Mouse (Mus musculus) T-cell, adult 66 days (primary cell): ENCODE results near the gene Ssc4d. TPM values are rescaled to one million over a fixed set of nuclear protein-coding genes. Genes with fewer than 3 reads are reported as not detected.

ENCODE experiments used
- total RNA-seq, 2 experiments: library from RNA; stranded (reverse); gene quantifications; 3 replicates in 1 of 2; 4 replicates in 1 of 2; pipeline ENCODE4 v1.2.4; 2023

The Ssc4d gene
- 1 to 10 TPM in 1 of 2 experiments, not detected in 1; 1.7 TPM for total RNA-seq

GRCm38 (mm10) chr5:135974365-135974764 lies at the start of gene Ssc4d:
Ssc4d (minus strand) TSS chr5:135974531.

GRCm38 (mm10) chr5:135994725-135995687 lies 20.7 kb upstream of the Ssc4d start, which contains the start of gene Dtx2:
Dtx2 (plus strand) TSS chr5:135994800.

GRCm38 (mm10) chr5:135979904-135980303 lies 5.6 kb upstream of the Ssc4d start, which contains the start of gene Zp3:
Zp3 (plus strand) TSS chr5:135980099.

GRCm38 (mm10) chr5:135934481-135935175 lies 39.7 kb downstream of the Ssc4d start, which contains the start of gene Ywhag:
Ywhag (minus strand) TSS chr5:135934616.

Other genes with a start within 250 kb of the Ssc4d start
- 10 to 100 TPM; 17.4 to 19.7 TPM for gene Tmem120a, start 230.1 kb downstream of the Ssc4d start, total RNA-seq
- under 1 TPM in 1 of 2 experiments, not detected in 1; 0.58 TPM for gene Styxl1, start 196.1 kb downstream of the Ssc4d start, total RNA-seq
- gene Mdh2, start 196.1 kb downstream of the Ssc4d start, total RNA-seq, result 100 to 1,000 TPM; 185 to 193 TPM
- not detected for gene Srrm3, start 167.6 kb downstream of the Ssc4d start, total RNA-seq
- not detected for gene Hspb1, start 86.6 kb downstream of the Ssc4d start, total RNA-seq
- gene Ywhag, start 39.9 kb downstream of the Ssc4d start, total RNA-seq, result 10 to 100 TPM; 62.2 to 73.1 TPM
- gene Zp3, start 5.6 kb upstream of the Ssc4d start, total RNA-seq, result not detected
- gene Dtx2, start 20.3 kb upstream of the Ssc4d start, total RNA-seq, result 10 to 100 TPM; 36.8 to 38.0 TPM
- under 1 TPM; 0.44 to 0.71 TPM for gene Upk3b, start 64.0 kb upstream of the Ssc4d start, total RNA-seq
- gene Upk3bl, start 80.0 kb upstream of the Ssc4d start, total RNA-seq, result not detected
- gene Rasa4, start 109.4 kb upstream of the Ssc4d start, total RNA-seq, result 1 to 10 TPM; 5.0 to 6.5 TPM
- 10 to 100 TPM; 60.5 to 61.6 TPM for gene Polr2j, start 142.1 kb upstream of the Ssc4d start, total RNA-seq
- gene Lrwd1, start 161.5 kb upstream of the Ssc4d start, total RNA-seq, result 10 to 100 TPM; 45.7 to 60.0 TPM
- gene Alkbh4, start 161.6 kb upstream of the Ssc4d start, total RNA-seq, result 10 to 100 TPM; 36.6 to 38.4 TPM
- 100 to 1,000 TPM; 248 to 265 TPM for gene Orai2, start 196.2 kb upstream of the Ssc4d start, total RNA-seq
- gene Prkrip1, start 224.4 kb upstream of the Ssc4d start, total RNA-seq, result 10 to 100 TPM; 29.7 to 35.2 TPM